Mouse (Mus musculus) myocyte (in vitro differentiated cells): Measurements from ENCODE around the gene Hmgcs1. TPM values are rescaled to one million over a fixed set of nuclear protein-coding genes. Genes with fewer than 3 reads are reported as not detected.

Experiments
- H3K27me3 ChIP-seq: one replicate; pipeline ENCODE4 v1.6.1; 2011; ENCODE audit not compliant: control insufficient read depth, insufficient read depth, insufficient read length
- H3K36me3 ChIP-seq: one replicate; pipeline ENCODE4 v1.6.1; 2011; ENCODE audit not compliant: control insufficient read depth, insufficient read depth
- H3K4me2 ChIP-seq: one replicate; pipeline ENCODE4 v1.6.1; 2011; ENCODE audit warnings: low read depth, control low read depth
- H3K4me3 ChIP-seq: one replicate; pipeline ENCODE4 v1.5.1; 2011; ENCODE audit warnings: mild to moderate bottlenecking, control low read depth, moderate library complexity
- H3K79me2 ChIP-seq: one replicate; pipeline ENCODE4 v1.6.1; 2011; ENCODE audit not compliant: control insufficient read depth, insufficient read depth
- H3ac ChIP-seq: one replicate; pipeline ENCODE4 v1.6.1; 2011; ENCODE audit not compliant: control insufficient read depth, insufficient read length
- CEBPB ChIP-seq: IDR thresholded peaks from 2 replicates; pipeline ENCODE4 v1.6.1; 2011; ENCODE audit warnings: mild to moderate bottlenecking, moderate library complexity; ENCODE audit not compliant: poor library complexity, insufficient read depth, severe bottlenecking
- E2F4 ChIP-seq: IDR thresholded peaks from one replicate; pipeline ENCODE4 v1.6.1; 2011; ENCODE audit warnings: mild to moderate bottlenecking, control low read depth, moderate library complexity; ENCODE audit not compliant: insufficient read depth
- MAX ChIP-seq: IDR thresholded peaks from one replicate; pipeline ENCODE4 v1.6.1; 2011; ENCODE audit warnings: low read depth, mild to moderate bottlenecking, control low read depth
- MYOD1 ChIP-seq, 3 experiments: IDR thresholded peaks; one replicate each; pipeline ENCODE4 v1.6.1; 2011; ENCODE audit warnings: control low read depth in 2 of 3, low read depth in 2 of 3, mild to moderate bottlenecking in 2 of 3, moderate library complexity in 1 of 3; ENCODE audit not compliant: insufficient read length in 2 of 3, control insufficient read depth in 1 of 3
- MYOG ChIP-seq, 3 experiments: IDR thresholded peaks; one replicate each; pipeline ENCODE4 v1.6.1; 2011; ENCODE audit warnings: control low read depth in 2 of 3, low read depth in 2 of 3, mild to moderate bottlenecking in 2 of 3; ENCODE audit not compliant: insufficient read length in 2 of 3, control insufficient read depth in 1 of 3, insufficient read depth in 1 of 3
- POLR2A ChIP-seq: IDR thresholded peaks from one replicate; pipeline ENCODE4 v1.6.1; 2011; ENCODE audit warnings: low read depth, mild to moderate bottlenecking, control low read depth, moderate library complexity; ENCODE audit not compliant: insufficient read length
- POLR2AphosphoS2 ChIP-seq: IDR thresholded peaks from one replicate; pipeline ENCODE4 v1.6.1; 2011; ENCODE audit warnings: low read depth, control low read depth; ENCODE audit not compliant: insufficient read length
- REST ChIP-seq: IDR thresholded peaks from one replicate; pipeline ENCODE4 v1.6.1; 2011; ENCODE audit warnings: mild to moderate bottlenecking, control low read depth, moderate library complexity; ENCODE audit not compliant: insufficient read depth, insufficient read length
- SRF ChIP-seq: IDR thresholded peaks from one replicate; pipeline ENCODE4 v1.6.1; 2011; ENCODE audit warnings: low read depth; ENCODE audit not compliant: control insufficient read depth, insufficient read length
- TCF12 ChIP-seq: IDR thresholded peaks from one replicate; pipeline ENCODE4 v1.6.1; 2011; ENCODE audit warnings: mild to moderate bottlenecking, control low read depth; ENCODE audit not compliant: poor library complexity, insufficient read depth, severe bottlenecking
- TCF3 ChIP-seq: IDR thresholded peaks from one replicate; pipeline ENCODE4 v1.6.1; 2011; ENCODE audit warnings: low read depth, control low read depth; ENCODE audit not compliant: insufficient read length
- USF1 ChIP-seq: IDR thresholded peaks from one replicate; pipeline ENCODE4 v1.6.1; 2011; ENCODE audit warnings: low read depth, mild to moderate bottlenecking, control low read depth, moderate library complexity
- polyA plus RNA-seq: library from polyadenylated mRNA; unstranded; fragments of >200 nt; fragmentation: generic; extraction: Trizol; gene quantifications from one replicate; pipeline ENCODE4 v1.2.1, GENCODE M21; 2012; ENCODE audit warnings: missing spikeins

Hmgcs1 gene
- polyA plus RNA-seq, 1 experiment = 68.3 TPM

GRCm38 (mm10) chr13:119678794-119679193 lies 11.4 kb upstream of the Hmgcs1 start:
- Histone ChIP-seq H3K27me3 (no peaks in the 10 kb centered on the region), H3K4me3 (no peak overlapping the region), H3K79me2 (no peaks in the 10 kb centered on the region), H3ac (no peak overlapping the region), H3K4me2 (no peak overlapping the region), H3K36me3 (no peaks in the 10 kb centered on the region)
- TF ChIP-seq USF1 = no peak
- no peak for TF ChIP-seq POLR2A
- no peak for TF ChIP-seq POLR2AphosphoS2
- TF ChIP-seq TCF3 = no peak
- TF ChIP-seq E2F4 = no peak
- no peak for TF ChIP-seq MYOD1 (IDR thresholded peaks at IDR 0.05; ENCODE audit: control insufficient read depth in 1 of 3, insufficient read length in 2 of 3, low read depth in 2 of 3)
- no peak for TF ChIP-seq MAX

GRCm38 (mm10) chr13:119679721-119680120 lies 10.5 kb upstream of the Hmgcs1 start:
- Histone ChIP-seq H3K36me3 (no peaks in the 10 kb centered on the region), H3K4me2 (no peak overlapping the region), H3ac (no peak overlapping the region), H3K79me2 (no peaks in the 10 kb centered on the region), H3K27me3 (no peaks in the 10 kb centered on the region), H3K4me3 (no peak overlapping the region)
- 0 out of 2 replicates have a peak, but pooled peaks have one; percentile 24 for TF ChIP-seq CEBPB
- no peak for TF ChIP-seq POLR2A

- TF ChIP-seq TCF3 = no peak
- no peak for TF ChIP-seq USF1
- TF ChIP-seq REST = no peak
- no peak for TF ChIP-seq MYOG (IDR thresholded peaks at IDR 0.05; ENCODE audit: control insufficient read depth in 1 of 3, insufficient read depth in 1 of 3, insufficient read length in 2 of 3, low read depth in 2 of 3)
- H3K4me3 ChIP-seq = no peak overlapping the region
- no peaks in the 10 kb centered on the region for H3K36me3 ChIP-seq
- peak overlapping the region; percentile 49 for H3K4me2 ChIP-seq
- H3K27me3 ChIP-seq = no peaks in the 10 kb centered on the region
- H3ac ChIP-seq = no peak overlapping the region
- H3K79me2 ChIP-seq = no peaks in the 10 kb centered on the region
Measured at GRCm38 (mm10) chr13:119681161-119681560, 9.0 kb upstream of the Hmgcs1 start.

GRCm38 (mm10) chr13:119684416-119685177 lies 5.6 kb upstream of the Hmgcs1 start:
- no peaks in the 10 kb centered on the region for H3K27me3 ChIP-seq
- no peak overlapping the region for H3K4me3 ChIP-seq
- peaks cover 10% of the 10 kb centered on the region for H3K79me2 ChIP-seq
- no peak overlapping the region for H3ac ChIP-seq
- TF ChIP-seq POLR2AphosphoS2 (no peak), TCF12 (no peak), USF1 (no peak), MAX (no peak), POLR2A (no peak), MYOG (IDR thresholded peaks at IDR 0.05; ENCODE audit: control insufficient read depth in 1 of 3, insufficient read depth in 1 of 3, insufficient read length in 2 of 3, low read depth in 2 of 3) (no peak), TCF3 (no peak), SRF (no peak), MYOD1 (IDR thresholded peaks at IDR 0.05; ENCODE audit: control insufficient read depth in 1 of 3, insufficient read length in 2 of 3, low read depth in 2 of 3) (no peak), REST (no peak), CEBPB (no peak), E2F4 (no peak)
- H3K4me2 ChIP-seq = no peak overlapping the region
- H3K36me3 ChIP-seq = no peaks in the 10 kb centered on the region

GRCm38 (mm10) chr13:119689709-119690038 lies 505 bp upstream of the Hmgcs1 start:
- Histone ChIP-seq H3K36me3 (peaks cover 7% of the 10 kb centered on the region), H3K27me3 (no peaks in the 10 kb centered on the region), H3ac (peak overlapping the region; percentile 13), H3K79me2 (peaks cover 54% of the 10 kb centered on the region), H3K4me2 (peak overlapping the region; percentile 83), H3K4me3 (peak overlapping the region; percentile 96)
- no peak for TF ChIP-seq CEBPB
- no peak for TF ChIP-seq MYOG (IDR thresholded peaks at IDR 0.05; ENCODE audit: control insufficient read depth in 1 of 3, insufficient read depth in 1 of 3, insufficient read length in 2 of 3, low read depth in 2 of 3)
- no peak for TF ChIP-seq USF1
- TF ChIP-seq MYOD1 (IDR thresholded peaks at IDR 0.05; ENCODE audit: control insufficient read depth in 1 of 3, insufficient read length in 2 of 3, low read depth in 2 of 3) = no peak
- TF ChIP-seq E2F4 = no peak
- TF ChIP-seq TCF3 = no peak
